Mouse (Mus musculus) heart, postnatal 0 days (tissue): Measurements from ENCODE around the gene Ncoa4.

Experiments used
- CTCF ChIP-seq: IDR thresholded peaks from 2 replicates; pipeline ENCODE4 v1.5.1; 2016; ENCODE audit warnings: antibody characterized with exemption, control low read depth, low read depth
- EP300 ChIP-seq: IDR thresholded peaks from 2 replicates; pipeline ENCODE4 v1.6.1; 2016; ENCODE audit warnings: antibody characterized with exemption, low read depth

- no peak for TF ChIP-seq CTCF
- no peak for TF ChIP-seq EP300
These were observed 7.7 kb downstream of the Ncoa4 start for GRCm38 (mm10) chr14:32167326-32167725.
